ENCODE assay signal across 8 mouse cellular contexts in genomic region chr7:64011563-64012267, GRCm38 (mm10).
A peak's percentile ranks its signal among the peaks of the same experiment; 100 is the strongest.
DNase-seq lines count a peak whose midpoint lies in the region; ATAC-seq and TF ChIP-seq lines count a peak whose summit lies in the region.

No protein-coding gene starts in this region.

- DNase-seq in adrenal gland, adult 2 months, result peak; percentile 57
- no peak for DNase-seq in adrenal gland, postnatal 4 days (ENCODE audit: low spot score in 2 of 2)
- no peak for DNase-seq in forebrain, postnatal 0 days
- no peak for DNase-seq in retina, postnatal 1 day

- H3K4me3 ChIP-seq in forebrain, postnatal 0 days (ENCODE audit: low read depth, low read length), result no peak overlapping the region
- no peak overlapping the region for H3K4me3 ChIP-seq in midbrain, embryonic 13.5 days (replicated peaks)

- H3K27ac ChIP-seq in forebrain, postnatal 0 days (ENCODE audit: low read depth, low read length), result no peak overlapping the region
- H3K27ac ChIP-seq in midbrain, embryonic 13.5 days, result no peak overlapping the region

- no peaks in the 10 kb centered on the region for H3K9me3 ChIP-seq in forebrain, postnatal 0 days (ENCODE audit: low read length)
- no peaks in the 10 kb centered on the region for H3K9me3 ChIP-seq in midbrain, embryonic 13.5 days

- TF ChIP-seq CTCF in forebrain, postnatal 0 days (IDR thresholded peaks at IDR 0.05; ENCODE audit: low read depth), result no peak

- no peaks in the 10 kb centered on the region for H3K36me3 ChIP-seq in forebrain, postnatal 0 days (ENCODE audit: insufficient read depth)
- no peaks in the 10 kb centered on the region for H3K36me3 ChIP-seq in midbrain, embryonic 13.5 days

- H3K9ac ChIP-seq in forebrain, postnatal 0 days, result no peak overlapping the region
- no peak overlapping the region for H3K9ac ChIP-seq in midbrain, embryonic 13.5 days (replicated peaks)

- H3K4me1 ChIP-seq in forebrain, postnatal 0 days (ENCODE audit: insufficient read depth), result no peaks in the 10 kb centered on the region
- no peaks in the 10 kb centered on the region for H3K4me1 ChIP-seq in midbrain, embryonic 13.5 days (replicated peaks)

- 79% methylated on average over 13 of the region's 13 CpGs for WGBS in forebrain, postnatal 0 days
- WGBS in midbrain, embryonic 13.5 days, result 83% methylated on average over 13 of the region's 13 CpGs

- no peaks in the 10 kb centered on the region for H3K27me3 ChIP-seq in forebrain, postnatal 0 days (ENCODE audit: insufficient read depth, low read length)
- H3K27me3 ChIP-seq in midbrain, embryonic 13.5 days, result no peaks in the 10 kb centered on the region

- peak; percentile 78 for ATAC-seq in activated CD4-positive, CD25-positive, alpha-beta regulatory T cell, adult 4 months
- ATAC-seq in hematopoietic stem cell, adult 5-6 weeks (replicated peaks in 1 of 2; ENCODE audit: insufficient read depth in 1 of 2, low FRiP score in 2 of 2, low TSS enrichment in 1 of 2, low read depth in 1 of 2, poor library complexity in 2 of 2, severe bottlenecking in 2 of 2), result peak; percentile 72 to 85
- peak; percentile 84 for ATAC-seq in megakaryocyte progenitor cell, adult 5-6 weeks (replicated peaks; ENCODE audit: poor library complexity)
- ATAC-seq in forebrain, postnatal 0 days, result no peak
- no peak for ATAC-seq in midbrain, embryonic 13.5 days

- no peak overlapping the region for H3K4me2 ChIP-seq in forebrain, postnatal 0 days (ENCODE audit: low read depth)
- no peak overlapping the region for H3K4me2 ChIP-seq in midbrain, embryonic 13.5 days (replicated peaks)

Comparison
In these comparisons a context has a peak if more than half of its experiments do, and no peak if none do; other contexts are left out.
1. ATAC-seq: peak in activated CD4-positive, CD25-positive, alpha-beta regulatory T cell, adult 4 months (single experiment), hematopoietic stem cell, adult 5-6 weeks (2 of 2) and megakaryocyte progenitor cell, adult 5-6 weeks (single experiment); none in forebrain, postnatal 0 days (single experiment) and midbrain, embryonic 13.5 days (single experiment).